Mouse (Mus musculus): ENCODE measurements at regions not wholly inside any gene's neighbourhood (a gene's known extent, or its start where the extent isn't known, plus 50 kb on each side); places are given as distances from the start of the nearest gene placed in this dataset.
"Not testable (repeated sequence)": the region's sequence is repeated elsewhere in the genome, so short reads cannot be mapped to it uniquely, and the experiment has no call there.

DNA sequence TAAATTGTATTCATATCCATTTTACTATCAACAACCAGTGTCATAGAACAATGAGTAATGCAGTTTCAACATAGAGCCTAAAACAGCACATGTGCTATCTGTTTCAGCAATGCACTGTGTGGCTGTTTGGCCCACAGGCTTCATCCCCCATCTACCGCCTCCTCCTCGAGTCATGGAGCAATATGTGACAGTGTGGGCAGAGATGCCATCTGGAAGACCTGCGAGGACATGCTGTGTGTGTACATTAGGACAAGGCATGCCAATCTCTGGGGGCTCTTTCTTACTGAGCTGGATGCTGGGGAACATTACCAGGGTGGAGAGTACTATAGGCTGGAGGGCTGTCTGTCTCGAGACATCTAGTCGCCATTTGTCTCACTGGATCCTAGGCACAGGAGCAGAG lies 101.5 kb upstream of the Fam84a start:
- no peak for DNase-seq (ENCODE audit: low spot score)
- WGBS, result 79% methylated on average over 5 of the region's 5 CpGs

GRCm38 (mm10) chr12:14250124-14250523 lies 98.3 kb upstream of the Fam84a start:
- H3K27me3 ChIP-seq (ENCODE audit: insufficient read depth, low read length), result no peaks in the 10 kb centered on the region
- 93% methylated on average over 4 of the region's 4 CpGs for WGBS
- TF ChIP-seq CTCF (IDR thresholded peaks at IDR 0.05; ENCODE audit: low read depth), result no peak
- no peaks in the 10 kb centered on the region for H3K4me1 ChIP-seq (ENCODE audit: insufficient read depth, low read length)
- H3K9me3 ChIP-seq (ENCODE audit: low read length), result no peaks in the 10 kb centered on the region
- H3K4me2 ChIP-seq (ENCODE audit: low read depth, low read length), result no peak overlapping the region
- DNase-seq (ENCODE audit: low spot score) (no peak), ATAC-seq (no peak)
- no peak overlapping the region for H3K4me3 ChIP-seq (ENCODE audit: low read length)
- H3K36me3 ChIP-seq (ENCODE audit: insufficient read depth, low read length), result no peaks in the 10 kb centered on the region
- H3K27ac ChIP-seq, result no peak overlapping the region
- H3K9ac ChIP-seq (replicated peaks; ENCODE audit: low read length), result no peak overlapping the region

More for the DNA sequence above, 101.5 kb upstream of the Fam84a start:
- no peaks in the 10 kb centered on the region for H3K27me3 ChIP-seq (ENCODE audit: insufficient read depth, low read length)
- ATAC-seq, result no peak
- no peak overlapping the region for H3K4me3 ChIP-seq (ENCODE audit: low read length)
- H3K4me2 ChIP-seq (ENCODE audit: low read depth, low read length), result no peak overlapping the region
- no peak for TF ChIP-seq CTCF (IDR thresholded peaks at IDR 0.05; ENCODE audit: low read depth)
- H3K27ac ChIP-seq, result no peak overlapping the region
- H3K36me3 ChIP-seq (ENCODE audit: insufficient read depth, low read length), result no peaks in the 10 kb centered on the region
- H3K9me3 ChIP-seq (ENCODE audit: low read length), result no peaks in the 10 kb centered on the region
- no peak overlapping the region for H3K9ac ChIP-seq (replicated peaks; ENCODE audit: low read length)
- H3K4me1 ChIP-seq (ENCODE audit: insufficient read depth, low read length), result no peaks in the 10 kb centered on the region

DNA sequence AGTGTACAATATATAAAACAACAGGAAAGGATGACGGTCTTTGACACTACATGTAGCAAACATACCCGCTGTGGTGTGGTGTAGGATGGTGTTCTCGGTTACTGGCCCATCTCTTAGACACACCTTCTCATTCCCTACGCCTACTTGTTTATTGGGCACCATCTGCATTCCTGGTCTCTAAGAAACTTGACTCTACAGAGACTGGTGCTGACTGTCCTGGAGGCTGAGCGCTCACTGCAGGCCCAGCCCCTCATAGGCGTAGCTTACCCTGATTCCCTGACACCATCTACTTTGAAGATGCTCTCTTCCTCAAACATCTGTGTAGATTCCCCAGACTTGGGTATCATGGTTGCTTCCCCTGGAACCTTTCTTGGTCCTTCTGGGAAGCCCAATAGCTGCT lies 90.9 kb upstream of the Fam84a start:
- not testable (repeated sequence) for H3K4me3 ChIP-seq (ENCODE audit: low read length); DNase-seq (ENCODE audit: low spot score); H3K4me2 ChIP-seq (ENCODE audit: low read depth, low read length); H3K9ac ChIP-seq (replicated peaks; ENCODE audit: low read length); H3K27me3 ChIP-seq (ENCODE audit: insufficient read depth, low read length); H3K4me1 ChIP-seq (ENCODE audit: insufficient read depth, low read length); H3K27ac ChIP-seq; H3K36me3 ChIP-seq (ENCODE audit: insufficient read depth, low read length); H3K9me3 ChIP-seq (ENCODE audit: low read length); ATAC-seq
- 99% methylated on average over 6 of the region's 6 CpGs for WGBS

GRCm38 (mm10) chr12:14237699-14238098 lies 85.8 kb upstream of the Fam84a start:
- Histone ChIP-seq H3K9ac (replicated peaks; ENCODE audit: low read length) (no peak overlapping the region), H3K4me2 (ENCODE audit: low read depth, low read length) (no peak overlapping the region), H3K9me3 (ENCODE audit: low read length) (no peaks in the 10 kb centered on the region), H3K4me3 (ENCODE audit: low read length) (no peak overlapping the region), H3K4me1 (ENCODE audit: insufficient read depth, low read length) (no peaks in the 10 kb centered on the region), H3K36me3 (ENCODE audit: insufficient read depth, low read length) (no peaks in the 10 kb centered on the region), H3K27me3 (ENCODE audit: insufficient read depth, low read length) (no peaks in the 10 kb centered on the region), H3K27ac (no peak overlapping the region)
- no peak for TF ChIP-seq CTCF (IDR thresholded peaks at IDR 0.05; ENCODE audit: low read depth)
- ATAC-seq (no peak), DNase-seq (ENCODE audit: low spot score) (no peak)

DNA sequence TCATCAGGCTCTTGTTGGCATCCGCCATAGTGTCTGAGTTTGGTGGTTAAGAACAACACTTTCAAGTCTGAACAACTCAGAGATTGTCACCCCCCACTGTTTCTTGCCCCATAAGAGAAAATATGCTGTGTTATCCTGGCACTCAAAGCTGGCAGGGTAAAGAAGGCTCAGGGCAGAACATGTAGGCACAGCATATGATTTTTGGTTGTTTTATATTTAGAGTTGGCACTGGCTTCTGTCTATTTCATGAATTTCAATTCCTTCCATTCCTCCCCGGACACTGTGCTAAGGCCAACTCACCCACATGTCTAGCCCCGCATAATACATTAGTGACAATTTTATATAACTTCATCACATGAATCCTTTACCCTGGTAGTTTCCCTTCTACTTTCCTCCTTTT lies 83.5 kb upstream of the Fam84a start:
- Histone ChIP-seq H3K27me3 (ENCODE audit: insufficient read depth, low read length) (no peaks in the 10 kb centered on the region), H3K9me3 (ENCODE audit: low read length) (no peaks in the 10 kb centered on the region), H3K4me2 (ENCODE audit: low read depth, low read length) (no peak overlapping the region), H3K36me3 (ENCODE audit: insufficient read depth, low read length) (no peaks in the 10 kb centered on the region), H3K4me3 (ENCODE audit: low read length) (no peak overlapping the region), H3K9ac (replicated peaks; ENCODE audit: low read length) (no peak overlapping the region), H3K4me1 (ENCODE audit: insufficient read depth, low read length) (no peaks in the 10 kb centered on the region), H3K27ac (no peak overlapping the region)
- no peak for DNase-seq (ENCODE audit: low spot score)
- TF ChIP-seq CTCF (IDR thresholded peaks at IDR 0.05; ENCODE audit: low read depth), result no peak
- 86% methylated on average over 3 of the region's 3 CpGs for WGBS
- no peak for ATAC-seq

GRCm38 (mm10) chr12:14212618-14213017 lies 60.8 kb upstream of the Fam84a start:
- Histone ChIP-seq H3K4me3 (ENCODE audit: low read length) (no peak overlapping the region), H3K36me3 (ENCODE audit: insufficient read depth, low read length) (no peaks in the 10 kb centered on the region), H3K27me3 (ENCODE audit: insufficient read depth, low read length) (no peaks in the 10 kb centered on the region), H3K27ac (no peak overlapping the region), H3K9ac (replicated peaks; ENCODE audit: low read length) (no peak overlapping the region), H3K4me2 (ENCODE audit: low read depth, low read length) (no peak overlapping the region), H3K9me3 (ENCODE audit: low read length) (no peaks in the 10 kb centered on the region), H3K4me1 (ENCODE audit: insufficient read depth, low read length) (no peaks in the 10 kb centered on the region)
- DNase-seq (ENCODE audit: low spot score) (no peak), ATAC-seq (no peak)
- no peak for TF ChIP-seq CTCF (IDR thresholded peaks at IDR 0.05; ENCODE audit: low read depth)
- WGBS, result 78% methylated on average over 3 of the region's 3 CpGs

DNA sequence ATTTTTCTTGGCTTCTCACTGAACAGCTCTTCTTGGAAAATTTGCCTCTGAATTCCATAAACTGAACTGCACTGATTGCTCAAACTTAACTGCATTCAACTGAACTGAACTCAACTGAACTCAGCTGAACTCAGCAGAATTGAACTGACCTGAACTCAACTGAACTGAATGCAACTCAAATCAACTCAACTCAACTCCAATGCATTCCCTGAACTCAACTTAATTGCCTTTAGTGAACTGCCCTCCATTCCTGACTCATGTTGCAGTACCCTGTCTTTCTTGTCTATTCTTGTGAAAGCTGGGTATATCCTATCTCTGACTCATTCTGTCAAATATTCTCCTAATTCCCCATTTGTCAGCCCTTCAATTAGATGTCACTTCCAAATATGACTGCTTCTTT lies 58.0 kb upstream of the Fam84a start:
- no peak for DNase-seq (ENCODE audit: low spot score)
- ATAC-seq, result no peak
- H3K27ac ChIP-seq, result no peak overlapping the region

More for the DNA sequence above, 58.0 kb upstream of the Fam84a start:
- Histone ChIP-seq H3K36me3 (ENCODE audit: insufficient read depth, low read length) (no peaks in the 10 kb centered on the region), H3K4me2 (ENCODE audit: low read depth, low read length) (no peak overlapping the region), H3K27me3 (ENCODE audit: insufficient read depth, low read length) (no peaks in the 10 kb centered on the region), H3K9ac (replicated peaks; ENCODE audit: low read length) (no peak overlapping the region), H3K9me3 (ENCODE audit: low read length) (no peaks in the 10 kb centered on the region), H3K4me1 (ENCODE audit: insufficient read depth, low read length) (no peaks in the 10 kb centered on the region), H3K4me3 (ENCODE audit: low read length) (no peak overlapping the region)
- no peak for TF ChIP-seq CTCF (IDR thresholded peaks at IDR 0.05; ENCODE audit: low read depth)

All from hindbrain, postnatal 0 days (tissue).